Mouse (Mus musculus) erythroid progenitor cell, adult 5-6 weeks (primary cell): ENCODE results near the gene Efna1. TPM values are rescaled to one million over a fixed set of nuclear protein-coding genes. Genes with fewer than 3 reads are reported as not detected.

Source experiments
- ATAC-seq: replicated peaks from 2 replicates; pipeline ENCODE4 v1.8.0; 2016; ENCODE audit warnings: moderate number of reproducible peaks, mild to moderate bottlenecking, moderate TSS enrichment, inconsistent platforms; ENCODE audit not compliant: poor library complexity, low FRiP score, severe bottlenecking
- total RNA-seq, 2 experiments: library from RNA; stranded (forward) in 1 of 2; stranded (reverse) in 1 of 2; fragments of 150-400 nt in 1 of 2; fragments of 186-747, 209-891 nt in 1 of 2; gene quantifications; 2 replicates each; pipeline versions ENCODE4 v1.2.3 to v1.2.4; 2015 to 2017; ENCODE audit warnings: low replicate concordance in 2 of 2

The Efna1 gene
- total RNA-seq (2015; ENCODE audit: low replicate concordance), result not detected in 2 replicates
- not detected in 2 replicates for total RNA-seq (2017; ENCODE audit: low replicate concordance)

- ATAC-seq, result no peak
Observed at GRCm38 (mm10) chr3:89280606-89281511, at the start of gene Efna1. TSS of gene Efna1 (minus strand) at chr3:89281142.

DNA sequence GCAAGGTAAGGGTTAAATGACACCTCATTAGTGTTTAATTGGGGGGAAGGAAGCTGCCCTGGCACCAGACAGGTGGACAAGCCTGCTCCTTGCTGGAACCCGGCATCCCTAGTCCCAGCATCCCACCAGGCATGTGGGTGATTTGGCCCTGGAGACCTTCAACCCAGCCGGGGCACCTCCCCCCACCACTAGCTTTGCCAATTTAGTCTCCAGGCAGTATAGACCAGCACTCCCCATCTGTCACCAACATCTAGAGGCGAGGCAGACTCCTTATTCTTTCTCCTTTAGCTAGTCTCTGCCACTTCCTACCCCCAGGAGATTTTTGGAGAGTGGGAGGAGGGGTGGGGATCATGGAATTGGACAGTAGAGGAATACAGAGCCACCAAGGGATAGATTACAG is 49.4 kb upstream of the Efna1 start:
- no peak for ATAC-seq

- no peak for ATAC-seq
Observed at GRCm38 (mm10) chr3:89328623-89329022, 47.7 kb upstream of the Efna1 start.

DNA sequence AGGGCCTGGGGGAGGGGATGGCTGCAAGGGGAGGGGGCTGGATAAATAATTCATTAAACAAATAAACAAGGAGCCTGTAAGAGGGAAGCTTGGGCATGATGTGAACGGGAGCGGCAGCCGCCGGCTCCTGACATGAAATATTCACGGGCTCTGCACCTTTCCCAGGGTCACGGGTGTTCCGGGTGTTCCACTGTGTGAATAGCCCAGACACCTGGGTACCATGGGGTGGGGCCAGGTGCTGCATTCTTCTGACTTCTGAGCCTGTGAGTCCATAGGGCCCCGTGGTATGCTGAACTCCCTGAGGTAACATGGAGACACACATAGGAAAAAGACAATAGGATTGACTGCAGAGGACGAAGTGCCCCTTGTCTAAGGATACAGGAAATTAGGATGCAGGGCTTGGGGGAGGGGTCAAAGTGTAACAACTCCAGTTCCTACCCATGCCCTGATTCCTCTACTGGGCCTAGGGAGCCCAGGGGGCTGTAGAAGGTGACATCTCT is 46.5 kb upstream of the Efna1 start:
- ATAC-seq, result no peak

DNA sequence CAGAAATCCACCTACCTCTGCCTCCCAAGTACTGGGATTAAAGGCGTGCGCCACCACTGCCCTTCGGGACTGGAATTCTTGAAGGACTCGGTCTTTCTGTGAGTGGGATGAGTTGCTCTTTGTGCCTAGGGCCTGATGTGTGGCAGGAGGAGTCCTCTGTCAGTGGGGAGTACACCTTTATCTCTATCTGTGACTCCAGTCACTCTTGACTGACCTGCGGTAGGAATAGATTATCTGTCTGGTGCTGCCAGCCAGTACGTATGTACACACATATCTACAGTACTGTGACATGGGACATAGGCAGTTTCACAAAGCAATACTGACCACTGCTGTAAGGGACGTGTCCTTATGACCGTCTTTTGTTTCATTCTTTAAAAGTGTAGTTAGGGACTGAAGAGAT is 44.9 kb upstream of the Efna1 start:
- ATAC-seq, result no peak

GRCm38 (mm10) chr3:89322514-89323165 is 41.7 kb upstream of the Efna1 start, which contains the start of gene Efna3:
TSS of gene Efna3 (minus strand) at chr3:89322965.
- ATAC-seq, result no peak

DNA sequence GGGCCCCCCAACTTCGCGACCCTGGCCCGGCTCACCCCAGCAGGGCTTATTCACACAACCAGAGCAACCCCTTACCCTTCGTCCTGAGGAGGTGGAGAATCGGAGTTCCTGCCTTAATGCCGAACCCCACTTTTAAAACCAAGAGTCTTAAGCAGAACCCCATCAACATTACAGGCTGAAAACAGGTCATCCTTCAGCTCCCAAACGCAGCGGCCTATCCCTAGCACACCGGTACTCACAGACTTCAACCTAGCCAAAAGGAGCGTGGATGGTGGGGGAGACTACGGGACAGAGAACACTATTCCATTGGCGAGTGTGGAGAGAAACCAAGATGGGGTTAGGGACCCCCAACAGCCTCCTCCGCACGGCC is 41.2 kb upstream of the Efna1 start:
- no peak for ATAC-seq

DNA sequence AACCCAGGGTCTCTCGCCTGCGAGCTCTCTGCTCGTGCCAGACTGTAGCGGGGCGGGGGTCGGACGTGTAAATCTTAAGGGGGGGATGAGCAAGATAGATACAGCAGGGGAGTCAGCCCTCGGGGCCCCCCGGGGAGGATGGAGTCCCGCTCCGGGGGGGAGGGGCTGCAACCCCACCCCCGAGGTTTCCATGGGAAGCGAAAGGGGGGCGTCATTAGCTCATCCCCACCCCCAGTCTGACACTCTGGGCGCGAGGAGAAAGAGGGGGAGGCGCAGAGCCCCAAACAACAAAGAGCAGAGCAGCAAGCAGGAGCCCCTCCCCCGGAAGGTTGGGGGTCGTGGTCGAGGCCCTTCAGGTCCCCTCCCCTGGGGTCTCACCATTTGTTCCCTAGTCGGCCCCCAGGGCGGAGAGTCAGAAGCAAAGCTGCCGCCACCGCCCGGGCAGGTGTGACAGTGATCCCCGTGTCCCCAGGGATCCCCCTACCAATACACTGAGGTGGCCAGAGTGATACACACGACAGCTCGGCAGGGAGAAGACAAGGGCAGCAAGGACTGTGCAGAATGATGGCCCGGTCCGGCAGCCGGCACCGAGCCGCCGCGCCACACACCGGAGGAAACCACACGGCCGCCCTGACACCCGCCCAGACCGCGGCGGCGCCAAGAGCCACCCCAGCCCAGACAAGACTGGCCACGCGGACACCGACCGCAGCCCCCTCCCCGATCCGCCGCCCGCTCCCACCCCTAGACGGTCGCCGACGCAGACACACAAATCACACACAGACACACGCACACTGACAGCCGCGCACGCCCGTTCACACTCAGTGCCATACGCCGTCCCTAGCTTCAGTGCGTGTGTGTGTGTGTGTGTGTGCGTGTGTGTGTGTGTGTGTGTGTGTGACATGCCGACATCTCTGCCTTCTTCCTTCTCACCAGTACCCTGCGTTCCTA is 40.5 kb upstream of the Efna1 start:
- ATAC-seq, result no peak

DNA sequence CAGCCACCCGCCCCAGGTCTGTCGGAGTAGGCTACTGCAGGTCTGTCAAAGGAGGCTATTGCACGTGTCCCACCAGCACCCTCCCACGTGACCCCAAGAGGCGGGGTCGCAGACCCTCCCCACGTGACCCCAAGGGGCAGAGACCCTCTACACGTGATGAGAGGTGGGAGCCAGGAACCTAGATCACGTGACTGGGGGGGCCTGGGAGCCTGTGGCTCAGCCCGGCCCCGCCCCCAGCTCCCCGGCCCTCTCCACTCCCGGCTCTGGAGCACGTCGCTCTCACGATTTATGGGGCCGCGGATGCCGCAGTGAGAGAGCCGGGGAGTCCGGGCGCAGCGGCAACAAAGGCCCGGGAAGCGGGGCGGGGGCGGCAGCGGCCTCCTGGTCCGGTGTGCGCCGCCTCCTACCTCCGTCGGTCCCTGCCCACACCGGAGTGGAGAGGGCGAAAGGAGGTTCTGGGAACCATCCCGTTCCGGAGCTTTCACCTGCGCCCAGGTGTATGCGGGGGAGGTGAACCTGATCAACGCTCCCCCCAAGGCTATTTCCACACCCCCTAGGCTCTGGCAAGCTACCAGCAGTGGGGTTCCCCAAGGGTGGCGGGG is 39.7 kb upstream of the Efna1 start:
- no peak for ATAC-seq

GRCm38 (mm10) chr3:89319591-89320350 is 38.8 kb upstream of the Efna1 start:
- ATAC-seq, result no peak

GRCm38 (mm10) chr3:89318971-89319590 is 38.1 kb upstream of the Efna1 start:
- no peak for ATAC-seq

- ATAC-seq, result no peak
Observed at GRCm38 (mm10) chr3:89318316-89318715, 37.4 kb upstream of the Efna1 start.

- ATAC-seq, result no peak
Observed at GRCm38 (mm10) chr3:89317246-89317645, 36.3 kb upstream of the Efna1 start.

DNA sequence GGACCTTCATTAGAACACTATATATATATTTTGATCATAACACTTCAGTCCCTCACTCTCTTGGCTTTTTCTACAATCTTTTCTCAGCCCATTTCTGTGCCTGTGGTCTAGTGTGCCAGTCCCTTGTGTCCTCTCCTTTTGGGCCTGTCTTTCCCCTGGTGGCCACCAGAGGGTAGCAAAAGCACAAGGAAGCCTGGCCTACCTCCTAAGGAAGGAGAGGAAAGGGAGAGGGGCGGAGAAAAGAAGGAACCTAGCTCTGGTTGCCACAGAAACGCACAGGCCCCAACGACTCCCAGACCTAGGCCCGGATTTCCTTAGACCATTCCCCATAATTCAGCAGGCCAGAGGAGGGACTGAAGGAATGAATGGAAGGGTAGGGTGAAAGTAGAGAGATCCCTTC is 35.9 kb upstream of the Efna1 start:
- peak; percentile 78; the same call in 1 of the 2 replicates for ATAC-seq

DNA sequence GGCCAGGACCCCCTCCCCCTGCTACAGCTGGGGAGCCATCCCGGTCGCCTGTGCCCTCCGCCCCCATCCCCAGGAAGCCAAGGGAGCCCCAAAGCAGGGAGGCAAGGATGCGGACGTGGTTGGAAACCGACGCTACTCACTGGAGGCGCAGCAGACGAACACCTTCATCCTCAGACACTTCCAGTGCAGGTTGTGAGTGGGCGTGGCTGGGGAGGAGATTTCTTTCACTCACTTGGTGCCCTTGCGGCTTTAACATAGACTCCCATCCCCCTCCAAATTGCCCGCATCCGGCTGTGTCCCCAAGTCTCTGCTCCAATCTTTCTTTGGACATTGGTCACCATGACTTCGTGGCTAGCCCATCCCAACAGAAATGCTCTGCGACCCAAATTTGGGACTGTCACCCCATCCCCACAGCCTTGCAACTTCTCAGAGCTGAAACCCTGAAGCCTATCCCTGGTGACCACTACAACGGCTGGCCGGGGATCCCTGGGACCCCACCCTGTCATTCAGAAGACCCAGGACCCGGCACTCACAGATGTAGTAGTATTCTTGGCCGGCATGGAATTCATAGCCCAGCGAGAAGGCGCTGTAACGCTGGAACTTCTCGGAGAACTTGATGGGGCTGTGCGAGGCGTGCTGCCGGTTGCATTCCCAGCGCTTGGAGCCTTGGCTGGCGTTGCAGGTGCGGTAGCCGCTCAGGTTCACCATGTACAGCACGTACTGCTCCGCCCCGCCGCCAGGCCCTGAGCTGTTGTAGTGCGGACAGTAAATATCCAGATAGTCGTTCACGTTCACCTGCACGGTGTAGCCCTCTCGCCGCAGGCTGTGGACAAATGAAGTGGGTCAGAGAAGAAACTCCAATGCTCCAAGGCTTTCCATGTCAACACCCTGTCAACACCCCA is 35.2 kb upstream of the Efna1 start:
- no peak for ATAC-seq

GRCm38 (mm10) chr3:89315195-89315929 is 34.4 kb upstream of the Efna1 start:
- ATAC-seq, result no peak

GRCm38 (mm10) chr3:89314791-89315190 is 33.8 kb upstream of the Efna1 start:
- no peak for ATAC-seq
